Mouse (Mus musculus): ENCODE results near the gene Gm27029. TPM values are rescaled to one million over a fixed set of nuclear protein-coding genes. Genes with fewer than 3 reads are reported as not detected.
A peak's percentile ranks its signal among the peaks of the same experiment; 100 is the strongest.

The Gm27029 gene
- total RNA-seq, 2 experiments from 2014 or later, result 6.7 to 7.4 TPM

DNA sequence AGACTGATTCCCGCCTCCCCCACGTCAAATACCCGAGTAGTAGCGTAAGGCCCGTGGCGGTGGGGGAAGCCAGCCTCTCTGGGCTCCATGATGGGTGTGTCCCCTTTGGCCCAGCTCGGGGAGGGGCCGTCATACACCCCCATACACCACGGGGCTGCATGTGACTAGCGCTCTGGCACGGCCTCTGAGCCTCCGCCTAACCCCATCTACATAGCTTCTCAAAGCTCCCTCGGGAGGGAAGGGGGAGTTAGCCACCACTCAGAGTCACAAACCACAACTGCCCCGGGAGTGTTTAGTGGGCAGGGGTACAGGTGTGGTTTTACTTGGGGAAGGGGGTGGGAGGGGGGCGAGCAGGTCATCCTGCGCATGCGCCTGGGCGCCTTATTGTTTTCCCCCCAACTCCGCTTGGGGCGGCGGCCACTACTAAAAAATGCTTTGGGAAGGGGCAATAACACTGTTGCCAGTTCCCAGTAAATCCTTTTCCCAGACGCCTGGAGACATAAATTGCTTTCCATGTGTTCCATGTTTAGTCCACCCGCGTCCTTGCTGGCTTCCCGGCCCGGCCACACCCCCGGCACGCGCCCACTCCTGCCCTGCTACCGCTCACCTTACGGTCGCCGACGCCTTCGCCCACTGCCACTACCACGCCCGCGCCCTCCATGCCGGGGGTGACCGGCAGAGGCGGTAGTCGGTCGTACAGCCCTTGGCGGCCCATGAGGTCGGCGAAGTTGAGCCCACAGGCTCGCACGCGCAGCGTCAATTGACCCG, 40.7 kb upstream of the Gm27029 start:
- Histone ChIP-seq H3K27ac (peak overlapping the region; percentile 81), H3K4me3 (peak overlapping the region; percentile 63)
- peak in 1 of 2 experiments; percentile 30 for DNase-seq (ENCODE audit: low spot score in 2 of 2)
- 0 out of 2 replicates have a peak, but pooled peaks have one; percentile 6 for TF ChIP-seq CTCF (conservative IDR thresholded peaks at IDR 0.05)

DNA sequence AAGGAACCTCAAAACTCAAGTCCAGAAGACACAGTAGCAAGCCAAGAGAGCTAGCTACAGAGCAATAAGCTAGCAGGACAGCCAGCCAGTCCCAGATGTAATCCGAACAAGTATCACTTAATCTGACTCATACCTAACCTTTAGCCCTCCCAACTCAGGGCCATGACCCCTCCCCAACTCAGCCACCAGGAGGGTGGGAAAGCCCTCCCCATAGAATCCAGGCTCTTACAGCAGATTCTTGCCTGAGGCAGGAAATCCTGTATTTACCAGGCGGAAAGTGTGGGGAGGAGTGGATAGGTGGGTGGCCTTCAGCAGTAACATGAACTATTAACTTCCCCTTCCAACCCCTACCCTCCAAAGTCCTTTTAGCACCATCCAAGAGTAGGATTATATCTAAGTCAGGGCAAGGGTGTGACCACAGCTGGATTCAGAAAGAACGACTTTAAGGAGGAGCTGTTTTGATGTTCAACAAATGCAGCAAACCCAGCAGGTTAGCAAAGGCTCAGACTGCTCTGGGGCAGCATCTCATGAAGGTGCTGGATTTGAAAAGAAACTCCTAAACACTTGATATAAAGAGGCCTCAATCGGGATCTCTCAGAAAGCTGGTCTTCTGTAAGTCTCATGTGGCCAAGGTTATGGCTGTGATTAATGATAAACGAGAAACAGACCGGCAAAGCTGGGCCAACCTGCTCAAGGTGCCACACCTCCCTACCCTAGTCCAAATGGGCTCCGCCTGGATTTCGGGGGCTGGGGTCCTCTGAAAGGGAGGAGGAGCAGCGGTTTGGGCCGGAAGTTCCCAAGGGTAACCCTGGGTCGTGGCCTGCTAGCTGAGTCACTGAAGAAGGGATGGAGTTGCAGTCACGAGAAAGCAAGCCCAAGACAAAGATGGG, 39.9 kb upstream of the Gm27029 start, which contains the start of gene Rnd2:
TSS of gene Rnd2 (plus strand) at position 789 of the 890 bp plus-strand sequence.
- H3K4me3 ChIP-seq, result peak within 1 kb of the TSS; percentile 63
- DNase-seq (ENCODE audit: low spot score in 2 of 2), result no peak
- TF ChIP-seq CTCF (conservative IDR thresholded peaks at IDR 0.05), result no peak
- peak within 1 kb of the TSS; percentile 81 for H3K27ac ChIP-seq

DNA sequence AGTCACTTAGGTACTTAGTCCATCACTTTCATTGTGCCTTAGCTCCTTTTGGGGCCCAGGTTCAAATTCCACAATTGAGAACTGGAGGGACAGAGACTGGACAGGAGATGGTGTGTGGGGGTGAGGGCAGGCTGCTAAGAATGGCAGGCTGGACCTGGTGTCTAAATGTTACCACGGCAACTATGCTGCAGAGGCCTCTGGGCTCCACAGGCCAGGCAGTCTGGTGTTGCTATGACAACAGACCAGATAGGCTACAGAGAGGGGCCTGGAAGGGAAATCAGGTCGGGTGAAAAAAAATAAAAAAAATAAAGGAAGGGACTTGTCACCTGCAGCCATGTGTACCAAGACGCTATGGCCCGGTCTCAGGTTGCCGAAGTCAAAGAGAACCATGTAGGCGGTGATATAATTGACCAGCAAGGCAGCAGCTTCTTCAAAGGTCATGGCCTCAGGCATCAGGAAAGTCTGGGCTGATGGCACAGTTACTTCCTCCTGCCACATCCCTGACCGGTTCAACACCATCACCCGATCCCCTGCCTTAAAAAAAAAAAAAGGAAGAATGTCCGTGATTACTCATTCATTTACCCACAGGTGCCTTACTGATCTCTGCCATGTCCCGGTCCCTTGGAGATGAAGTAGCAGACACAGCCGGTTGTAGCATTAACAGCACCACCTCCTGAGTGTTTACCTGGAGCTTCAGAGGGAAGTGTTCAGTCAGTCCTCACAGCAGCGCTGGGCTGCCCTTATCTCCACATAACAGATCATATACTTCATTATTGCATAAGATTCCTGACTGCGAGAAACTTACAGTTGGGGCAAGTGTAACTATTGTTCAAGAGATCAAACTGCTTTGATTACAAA, 38.2 kb upstream of the Gm27029 start:
- no peak for DNase-seq (ENCODE audit: low spot score in 2 of 2)
- H3K4me3 ChIP-seq, result no peak overlapping the region
- TF ChIP-seq CTCF (conservative IDR thresholded peaks at IDR 0.05), result no peak
- no peak overlapping the region for H3K27ac ChIP-seq

DNA sequence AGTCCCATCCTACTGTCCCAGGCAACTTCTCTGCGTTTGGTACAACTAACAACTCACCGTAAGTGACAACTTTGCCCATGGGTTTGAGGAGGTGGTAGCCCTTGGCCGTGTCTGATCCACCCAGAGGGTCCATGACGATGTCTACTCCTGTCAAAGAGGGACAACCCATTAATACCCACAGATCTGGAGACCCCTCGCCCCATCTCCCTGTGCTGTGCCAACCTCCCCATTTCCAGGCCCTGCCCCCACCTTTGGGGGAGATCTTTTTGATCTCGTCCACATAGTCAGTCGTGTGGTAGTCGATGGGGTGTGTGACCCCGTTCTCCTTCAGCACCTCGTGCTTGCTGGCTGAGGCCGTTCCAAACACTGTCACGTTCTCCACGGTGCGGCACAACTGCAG, 37.5 kb upstream of the Gm27029 start:
- no peak for TF ChIP-seq CTCF (conservative IDR thresholded peaks at IDR 0.05)
- Histone ChIP-seq H3K27ac (no peak overlapping the region), H3K4me3 (no peak overlapping the region)
- no peak for DNase-seq (ENCODE audit: low spot score in 2 of 2)

DNA sequence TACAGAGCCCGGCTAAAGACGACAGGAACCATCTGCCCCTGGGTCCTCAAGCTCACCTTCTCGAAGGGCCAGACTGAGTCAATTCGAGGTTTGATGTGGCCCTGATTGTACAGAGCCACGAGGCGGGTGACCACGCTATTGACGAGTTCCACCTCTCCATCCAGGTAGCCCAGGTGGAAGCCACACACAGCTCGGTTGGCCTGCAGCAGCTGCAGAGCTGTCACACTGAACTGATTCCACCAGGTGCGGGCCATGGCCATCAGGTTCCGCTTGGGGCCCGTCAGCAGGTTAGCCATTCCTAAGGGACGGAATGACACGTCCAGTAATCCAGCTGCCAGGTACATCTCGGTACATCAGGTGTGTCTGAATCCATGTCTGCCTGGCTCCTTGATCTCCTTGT, 35.7 kb upstream of the Gm27029 start:
- no peak for DNase-seq (ENCODE audit: low spot score in 2 of 2)
- TF ChIP-seq CTCF (conservative IDR thresholded peaks at IDR 0.05), result no peak

DNA sequence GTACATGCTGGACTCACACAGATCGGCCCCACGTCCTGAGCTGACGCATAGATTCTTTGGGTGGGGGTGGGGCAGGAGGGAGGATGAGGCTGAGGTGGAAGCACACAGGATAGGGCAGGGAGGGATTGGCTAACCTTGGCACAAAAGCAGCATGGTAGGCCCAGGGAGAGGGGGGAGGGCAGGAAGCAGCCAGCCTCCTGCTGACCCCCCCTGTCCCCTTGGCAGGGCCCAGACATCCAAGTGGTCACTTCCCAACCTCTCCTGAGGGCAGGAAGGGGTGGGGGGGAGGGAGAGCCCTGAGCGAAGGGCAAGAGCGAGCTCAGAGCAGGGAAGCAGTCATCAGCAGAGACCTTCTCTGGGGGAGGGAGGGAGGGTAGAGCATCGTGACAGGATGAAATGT, 35.1 kb upstream of the Gm27029 start:
- DNase-seq (ENCODE audit: low spot score in 2 of 2), result no peak
- H3K27ac ChIP-seq, result no peak overlapping the region
- no peak for TF ChIP-seq CTCF (conservative IDR thresholded peaks at IDR 0.05)
- no peak overlapping the region for H3K4me3 ChIP-seq

More for the DNA sequence above, 35.7 kb upstream of the Gm27029 start:
- Histone ChIP-seq H3K27ac (no peak overlapping the region), H3K4me3 (no peak overlapping the region)

DNA sequence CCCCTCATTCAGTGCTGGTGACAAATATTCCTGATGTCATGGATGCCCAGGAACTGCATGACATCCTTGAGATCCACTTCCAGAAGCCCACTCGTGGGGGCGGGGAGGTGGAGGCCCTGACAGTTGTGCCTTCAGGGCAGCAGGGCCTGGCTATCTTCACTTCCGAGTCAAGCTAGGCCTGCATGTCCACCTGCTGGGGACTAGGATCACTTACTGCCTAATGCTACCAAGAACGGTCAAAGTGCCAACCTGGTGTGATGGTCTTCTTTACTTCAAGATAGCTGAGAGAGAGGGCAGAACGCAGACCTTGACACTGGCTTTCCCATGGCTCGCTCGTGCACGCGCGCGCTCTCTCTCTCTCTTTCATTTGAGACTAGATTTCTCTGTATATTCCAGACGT, 33.6 kb upstream of the Gm27029 start:
- H3K4me3 ChIP-seq, result no peak overlapping the region
- no peak for TF ChIP-seq CTCF (conservative IDR thresholded peaks at IDR 0.05)
- DNase-seq (ENCODE audit: low spot score in 2 of 2), result no peak
- H3K27ac ChIP-seq, result no peak overlapping the region

DNA sequence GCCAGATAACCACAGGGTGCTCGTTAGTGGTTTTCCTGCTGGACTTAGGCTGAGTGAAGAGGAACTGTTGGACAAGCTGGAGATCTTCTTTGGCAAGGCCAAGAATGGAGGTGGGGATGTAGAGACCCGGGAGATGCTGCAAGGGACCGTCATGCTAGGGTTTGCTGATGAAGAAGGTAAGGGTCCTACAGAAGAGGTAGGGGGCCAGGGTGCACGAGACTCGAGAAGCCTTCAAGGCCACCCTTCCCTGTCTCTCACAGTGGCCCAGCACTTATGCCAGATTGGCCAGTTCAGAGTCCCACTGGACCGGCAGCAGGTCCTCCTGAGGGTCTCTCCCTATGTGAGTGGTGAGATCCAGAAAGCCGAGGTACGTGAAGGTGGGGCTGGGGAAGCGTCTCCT, 33.0 kb upstream of the Gm27029 start:
- no peak for DNase-seq (ENCODE audit: low spot score in 2 of 2)
- TF ChIP-seq CTCF (conservative IDR thresholded peaks at IDR 0.05), result no peak
- no peak overlapping the region for H3K4me3 ChIP-seq
- H3K27ac ChIP-seq, result no peak overlapping the region

DNA sequence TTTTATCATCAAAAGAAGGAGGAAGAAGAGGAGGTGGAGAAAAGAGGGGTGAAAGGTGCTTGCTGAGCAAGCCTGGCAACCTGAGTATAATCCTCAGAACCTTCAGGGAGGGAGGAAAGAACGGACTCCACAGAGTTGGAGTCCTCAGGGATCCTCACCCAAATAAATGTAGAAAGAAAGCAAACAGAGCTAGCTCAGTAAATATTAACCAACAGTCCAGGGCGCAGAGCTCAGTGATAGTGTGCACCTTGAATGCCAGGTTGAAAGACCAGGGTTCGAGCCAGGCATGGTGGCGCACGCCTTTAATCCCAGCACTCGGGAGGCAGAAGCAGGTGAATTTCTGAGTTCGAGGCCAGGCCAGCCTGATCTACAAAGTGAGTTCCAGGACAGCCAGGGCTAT, 31.0 kb upstream of the Gm27029 start:
- no peak for DNase-seq (ENCODE audit: low spot score in 2 of 2)
- Histone ChIP-seq H3K4me3 (no peak overlapping the region), H3K27ac (no peak overlapping the region)
- no peak for TF ChIP-seq CTCF (conservative IDR thresholded peaks at IDR 0.05)

DNA sequence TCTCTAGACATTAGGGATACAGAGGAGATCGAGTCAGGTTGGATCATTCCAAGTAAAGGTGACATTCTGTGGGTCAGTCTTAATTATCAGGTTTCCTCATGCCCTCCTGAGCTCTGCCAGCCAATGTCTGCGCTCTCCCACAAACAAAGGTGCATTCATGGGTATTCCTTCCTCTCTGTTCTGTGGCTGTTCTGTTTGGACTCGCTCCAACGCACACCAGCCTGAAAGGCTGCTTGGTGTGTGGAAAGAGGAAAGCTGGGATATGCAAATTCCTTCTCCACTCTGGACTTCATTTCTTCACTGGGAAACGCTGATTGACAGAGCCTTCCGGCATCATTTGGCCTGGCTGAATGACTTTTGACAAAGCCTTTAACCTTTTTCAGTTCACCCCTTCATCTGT, 30.1 kb upstream of the Gm27029 start:
- DNase-seq (ENCODE audit: low spot score in 2 of 2), result no peak
- no peak for TF ChIP-seq CTCF (conservative IDR thresholded peaks at IDR 0.05)
- no peak overlapping the region for H3K4me3 ChIP-seq
- no peak overlapping the region for H3K27ac ChIP-seq

DNA sequence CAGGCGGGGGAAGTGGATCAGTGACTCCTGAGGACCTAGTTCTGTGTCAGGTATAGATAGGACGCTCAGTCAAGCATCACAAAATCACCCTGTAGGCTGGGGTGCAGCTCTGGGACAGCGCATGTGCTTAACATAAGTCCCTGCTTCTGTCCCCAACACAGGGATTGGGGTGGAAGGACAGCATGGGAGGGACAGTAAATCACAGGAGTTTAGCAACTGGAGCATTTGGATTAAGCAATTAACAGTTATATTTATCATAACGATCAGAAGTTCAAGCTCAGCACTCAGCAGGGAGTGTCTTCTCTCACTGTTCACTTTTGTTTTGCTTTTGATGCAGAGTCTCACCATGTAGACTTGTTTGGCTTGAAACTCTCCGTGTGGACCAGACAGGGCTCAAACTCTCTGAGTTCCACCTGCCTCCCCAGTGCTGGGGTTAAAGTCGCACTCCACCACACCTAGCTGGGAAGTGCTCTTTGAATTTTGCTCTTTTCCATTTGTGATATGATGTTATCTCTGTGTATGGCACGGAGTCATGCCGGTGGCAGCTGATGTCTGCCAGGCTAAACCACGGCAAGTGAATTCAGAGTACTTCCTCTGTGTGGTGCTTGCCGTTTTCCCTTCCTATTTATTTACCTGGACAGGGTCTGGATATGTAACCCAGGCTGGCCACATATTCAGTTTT, 27.6 kb upstream of the Gm27029 start:
- no peak for DNase-seq (ENCODE audit: low spot score in 2 of 2)
- Histone ChIP-seq H3K4me3 (no peak overlapping the region), H3K27ac (no peak overlapping the region)
- TF ChIP-seq CTCF (conservative IDR thresholded peaks at IDR 0.05), result no peak

DNA sequence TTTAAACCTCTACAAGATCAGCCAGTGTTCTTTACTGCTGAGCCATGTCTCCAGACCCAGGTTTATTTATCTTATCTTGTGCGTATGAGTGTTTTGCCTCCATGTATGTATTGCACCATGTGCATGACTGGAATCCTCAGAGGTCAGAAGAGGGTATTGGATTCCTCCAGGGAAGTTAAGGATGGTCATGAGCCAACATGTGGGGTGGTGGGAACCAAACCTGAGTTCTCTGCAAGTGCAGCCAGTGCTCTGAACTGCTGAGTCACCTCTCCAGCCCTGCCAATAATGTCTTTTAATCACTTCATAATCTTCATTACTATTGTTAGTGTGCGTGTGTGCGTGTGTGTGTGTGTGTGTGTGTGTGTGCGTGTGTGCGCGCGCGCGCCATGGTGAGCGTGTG, 26.9 kb upstream of the Gm27029 start:
- no peak overlapping the region for H3K4me3 ChIP-seq
- H3K27ac ChIP-seq, result no peak overlapping the region
- TF ChIP-seq CTCF (conservative IDR thresholded peaks at IDR 0.05), result no peak
- DNase-seq (ENCODE audit: low spot score in 2 of 2), result no peak

Data from layer of hippocampus, adult 2 months (tissue).